Comparison of ENCODE assay signal across 20 mouse cellular contexts in the genomic region with DNA sequence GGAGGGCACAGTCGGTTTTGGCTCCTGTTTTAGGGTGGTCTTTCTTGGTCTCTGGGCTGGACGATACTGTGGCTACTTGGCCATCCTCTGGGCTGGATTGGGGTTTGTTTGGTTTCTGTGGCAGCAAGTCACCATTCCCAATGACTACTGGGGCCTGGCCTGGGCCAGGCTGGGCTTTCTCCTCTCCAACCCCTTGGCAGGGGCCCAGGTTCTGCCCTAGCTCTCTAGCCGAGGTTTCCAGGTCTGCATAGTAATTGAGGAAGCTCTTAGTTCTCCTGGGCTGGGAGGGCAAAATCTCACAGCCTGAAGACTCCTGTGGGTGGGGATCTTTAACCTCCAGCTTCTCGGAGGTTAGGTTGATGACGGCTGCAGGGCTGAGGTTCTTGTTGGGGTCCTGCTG.
DNase-seq lines count a peak whose midpoint lies in the region; ATAC-seq lines count a peak whose summit lies in the region.
"Had no signal": no experiment of that assay in that cellular context is flagged by ENCODE, and none has a peak within 500 bp of the region (broad histone marks: within the 10 kb centered on the region; RNA-seq: fewer than 3 reads in every experiment).

No protein-coding gene starts in this region.

- no peak for ATAC-seq in kidney, embryonic 14.5 days (ENCODE audit: low FRiP score, low TSS enrichment)
- ATAC-seq in intestine, embryonic 15.5 days = no peak
- ATAC-seq: forebrain, embryonic 16.5 days; inflammation-experienced regulatory T-cells, adult 6 months had no signal

- no peak overlapping the region for H3K27ac ChIP-seq in kidney, embryonic 14.5 days (ENCODE audit: low read depth, low read length)
- H3K27ac ChIP-seq in intestine, embryonic 15.5 days = no peak overlapping the region
- H3K27ac ChIP-seq: embryonic facial prominence, embryonic 15.5 days; heart, embryonic 10.5 days; hindbrain, embryonic 10.5 days; left cerebral cortex, adult 2 months; limb, embryonic 12.5 days; liver, embryonic 13.5 days had no signal

- peak; percentile 16 for DNase-seq in cerebellum, adult 9-10 months
- no peak for DNase-seq in cerebellum, adult 8-10 months
- DNase-seq in kidney, adult 8-10 months = peak; percentile 51 to 58
- peak; percentile 61 to 71 for DNase-seq in right cerebral cortex, postnatal 10 days (ENCODE audit: low spot score in 2 of 2)
- DNase-seq in right cerebral cortex, postnatal 25 days = no peak
- peak; percentile 68 to 80 for DNase-seq in kidney, postnatal 25 days
- DNase-seq: adrenal gland, postnatal 14 days; liver, embryonic 13.5 days; midbrain, embryonic 14.5 days had no signal

- H3K9me3 ChIP-seq in kidney, embryonic 14.5 days (ENCODE audit: control insufficient read depth, low read length) = no peaks in the 10 kb centered on the region
- no peaks in the 10 kb centered on the region for H3K9me3 ChIP-seq in intestine, embryonic 15.5 days
- H3K9me3 ChIP-seq: embryonic facial prominence, embryonic 15.5 days; heart, embryonic 10.5 days; hindbrain, embryonic 10.5 days; liver, embryonic 13.5 days had no signal

- no peaks in the 10 kb centered on the region; the same call in 1 of the 2 replicates for H3K36me3 ChIP-seq in kidney, embryonic 14.5 days (ENCODE audit: control insufficient read depth, insufficient read depth, low read length)
- H3K36me3 ChIP-seq in intestine, embryonic 15.5 days = 0 out of 2 replicates have a peak, but pooled peaks cover 2% of the 10 kb centered on the region
- H3K36me3 ChIP-seq: G1E; liver, embryonic 13.5 days had no signal

- no peak overlapping the region for H3K9ac ChIP-seq in kidney, embryonic 14.5 days (ENCODE audit: low read depth, low read length)
- no peak overlapping the region for H3K9ac ChIP-seq in intestine, embryonic 15.5 days
- H3K9ac ChIP-seq: embryonic facial prominence, embryonic 15.5 days; limb, embryonic 12.5 days; liver, embryonic 13.5 days had no signal

- no peak overlapping the region for H3K4me2 ChIP-seq in kidney, embryonic 14.5 days (replicated peaks; ENCODE audit: low read depth, low read length)
- H3K4me2 ChIP-seq in intestine, embryonic 15.5 days (replicated peaks) = no peak overlapping the region
- H3K4me2 ChIP-seq: embryonic facial prominence, embryonic 15.5 days; limb, embryonic 12.5 days; liver, embryonic 13.5 days had no signal

- no peaks in the 10 kb centered on the region; the same call in 1 of the 2 replicates for H3K4me1 ChIP-seq in kidney, embryonic 14.5 days (ENCODE audit: control insufficient read depth, insufficient read depth, low read length)
- no peaks in the 10 kb centered on the region for H3K4me1 ChIP-seq in intestine, embryonic 15.5 days (replicated peaks)
- H3K4me1 ChIP-seq: hindbrain, embryonic 10.5 days; limb, embryonic 12.5 days; liver, embryonic 13.5 days had no signal

- WGBS in kidney, embryonic 14.5 days = 80% methylated on average over 5 of the region's 5 CpGs
- WGBS in intestine, embryonic 15.5 days = 81% methylated on average over 5 of the region's 5 CpGs

- H3K4me3 ChIP-seq in kidney, embryonic 14.5 days (ENCODE audit: low read length) = no peak overlapping the region
- H3K4me3 ChIP-seq in intestine, embryonic 15.5 days (replicated peaks) = no peak overlapping the region
- H3K4me3 ChIP-seq: embryonic facial prominence, embryonic 15.5 days; heart, embryonic 10.5 days; hindbrain, embryonic 10.5 days; left cerebral cortex, adult 2 months; limb, embryonic 12.5 days; liver, embryonic 13.5 days; myocyte had no signal

- H3K27me3 ChIP-seq in kidney, embryonic 14.5 days (ENCODE audit: control insufficient read depth, insufficient read depth, low read length) = no peaks in the 10 kb centered on the region
- H3K27me3 ChIP-seq in intestine, embryonic 15.5 days (replicated peaks) = no peaks in the 10 kb centered on the region
- H3K27me3 ChIP-seq: embryonic facial prominence, embryonic 15.5 days; limb, embryonic 12.5 days; liver, embryonic 13.5 days had no signal

Comparison
In these comparisons a context has a peak if more than half of its experiments do, and no peak if none do; other contexts are left out.
1. DNase-seq: peak in cerebellum, adult 9-10 months (single experiment), kidney, adult 8-10 months (2 of 2), right cerebral cortex, postnatal 10 days (2 of 2) and kidney, postnatal 25 days (2 of 2); none in cerebellum, adult 8-10 months (single experiment) and right cerebral cortex, postnatal 25 days (single experiment).